Mouse (Mus musculus) heart, embryonic 12.5 days (tissue): ENCODE measurements around the gene Cntf. TPM values are rescaled to one million over a fixed set of nuclear protein-coding genes. Genes with fewer than 3 reads are reported as not detected.

ENCODE experiments used
- polyA plus RNA-seq: library from polyadenylated mRNA; unstranded; fragments of >200 nt; fragmentation: Nextera tagmentation; extraction: Ambion mirVana; gene quantifications from 2 replicates; pipeline ENCODE4 v1.2.1, GENCODE M21; 2016

Gene Cntf
- polyA plus RNA-seq, 1 experiment from 2014 or later, result 0.69 TPM

Other genes with a start within 250 kb of the Cntf start
- 21.0 and 21.8 TPM in 2 replicates for gene Fam111a, start 219.9 kb downstream of the Cntf start, polyA plus RNA-seq
- 0.08 and 0.15 TPM in 2 replicates for gene Gm4952, start 165.7 kb downstream of the Cntf start, polyA plus RNA-seq
- not detected in 2 replicates for gene Glyat, start 132.3 kb downstream of the Cntf start, polyA plus RNA-seq
- not detected in 2 replicates for gene Olfr1442, start 95.2 kb downstream of the Cntf start, polyA plus RNA-seq
- gene Olfr1443, start 87.5 kb downstream of the Cntf start, polyA plus RNA-seq, result not detected in 2 replicates
- gene Keg1, start 69.8 kb downstream of the Cntf start, polyA plus RNA-seq, result not detected in 2 replicates
- 14.8 and 16.4 TPM in 2 replicates for gene Zfp91, start 30.5 kb upstream of the Cntf start, polyA plus RNA-seq
- gene Lpxn, start 30.6 kb upstream of the Cntf start, polyA plus RNA-seq, result 0.54 and 0.75 TPM in 2 replicates
- not detected in 2 replicates for gene Gm5244, start 81.0 kb upstream of the Cntf start, polyA plus RNA-seq
- gene Olfr1444, start 91.7 kb upstream of the Cntf start, polyA plus RNA-seq, result not detected in 2 replicates
- gene Olfr1445, start 118.2 kb upstream of the Cntf start, polyA plus RNA-seq, result not detected in 2 replicates
- not detected in 2 replicates for gene Olfr1446, start 127.9 kb upstream of the Cntf start, polyA plus RNA-seq
- gene Olfr1447, start 138.1 kb upstream of the Cntf start, polyA plus RNA-seq, result not detected in 2 replicates
- not detected in 2 replicates for gene Olfr1448, start 158.8 kb upstream of the Cntf start, polyA plus RNA-seq
- gene Olfr1449, start 165.2 kb upstream of the Cntf start, polyA plus RNA-seq, result not detected in 2 replicates
- gene Olfr1450, start 184.6 kb upstream of the Cntf start, polyA plus RNA-seq, result not detected in 2 replicates
- not detected in 2 replicates for gene Olfr1451, start 229.4 kb upstream of the Cntf start, polyA plus RNA-seq